Mouse (Mus musculus): ENCODE measurements around the gene Dap. TPM values are rescaled to one million over a fixed set of nuclear protein-coding genes. Genes with fewer than 3 reads are reported as not detected.
A peak's percentile ranks its signal among the peaks of the same experiment; 100 is the strongest.

Dap gene
- polyA plus RNA-seq, 1 experiment: 145 TPM

GRCm38 (mm10) chr15:31315630-31316231 is 91.6 kb downstream of the Dap start:
- 15% methylated on average over 5 of the region's 5 CpGs for WGBS
- peaks cover 7% of the 10 kb centered on the region; the same call in 1 of the 2 replicates for H3K27me3 ChIP-seq (ENCODE audit: control insufficient read depth, insufficient read depth, low read length)
- H3K4me1 ChIP-seq (ENCODE audit: control insufficient read depth, insufficient read depth, insufficient read length, low read length): no peaks in the 10 kb centered on the region
- TF ChIP-seq POLR2A (IDR thresholded peaks at IDR 0.05; ENCODE audit: low read depth, low read length): no peak
- TF ChIP-seq CTCF (IDR thresholded peaks at IDR 0.05; ENCODE audit: extremely low read depth, insufficient read length, insufficient replicate concordance, low read depth, low read length): peak; percentile 63; the same call in 1 of the 2 replicates
- H3K4me3 ChIP-seq (ENCODE audit: low read depth, low read length): no peak overlapping the region
- no peak overlapping the region for H3K27ac ChIP-seq (ENCODE audit: insufficient read depth, low read depth, low read length)
- H3K36me3 ChIP-seq (ENCODE audit: control insufficient read depth, insufficient read depth, low read length): no peaks in the 10 kb centered on the region

- H3K36me3 ChIP-seq (ENCODE audit: control insufficient read depth, insufficient read depth, low read length): no peaks in the 10 kb centered on the region
- H3K27me3 ChIP-seq (ENCODE audit: control insufficient read depth, insufficient read depth, low read length): peaks cover 3% of the 10 kb centered on the region; the same call in 1 of the 2 replicates
- no peak overlapping the region for H3K27ac ChIP-seq (ENCODE audit: insufficient read depth, low read depth, low read length)
- TF ChIP-seq CTCF (IDR thresholded peaks at IDR 0.05; ENCODE audit: extremely low read depth, insufficient read length, insufficient replicate concordance, low read depth, low read length) (no peak), POLR2A (IDR thresholded peaks at IDR 0.05; ENCODE audit: low read depth, low read length) (no peak)
- no peak overlapping the region for H3K4me3 ChIP-seq (ENCODE audit: low read depth, low read length)
- H3K4me1 ChIP-seq (ENCODE audit: control insufficient read depth, insufficient read depth, insufficient read length, low read length): no peaks in the 10 kb centered on the region
- 77% methylated on average over 3 of the region's 3 CpGs for WGBS
Measured at GRCm38 (mm10) chr15:31317056-31317805, 93.1 kb downstream of the Dap start.

- 36% methylated on average over 6 of the region's 6 CpGs for WGBS
- no peaks in the 10 kb centered on the region for H3K4me1 ChIP-seq (ENCODE audit: control insufficient read depth, insufficient read depth, insufficient read length, low read length)
- no peak overlapping the region for H3K27ac ChIP-seq (ENCODE audit: insufficient read depth, low read depth, low read length)
- TF ChIP-seq CTCF (IDR thresholded peaks at IDR 0.05; ENCODE audit: extremely low read depth, insufficient read length, insufficient replicate concordance, low read depth, low read length): no peak
- TF ChIP-seq POLR2A (IDR thresholded peaks at IDR 0.05; ENCODE audit: low read depth, low read length): no peak
- 0 out of 2 replicates have a peak, but pooled peaks cover 3% of the 10 kb centered on the region for H3K27me3 ChIP-seq (ENCODE audit: control insufficient read depth, insufficient read depth, low read length)
- H3K4me3 ChIP-seq (ENCODE audit: low read depth, low read length): no peak overlapping the region
- no peaks in the 10 kb centered on the region for H3K36me3 ChIP-seq (ENCODE audit: control insufficient read depth, insufficient read depth, low read length)
Measured at GRCm38 (mm10) chr15:31318158-31318955, 94.2 kb downstream of the Dap start.

GRCm38 (mm10) chr15:31319046-31319445 is 94.9 kb downstream of the Dap start:
- Histone ChIP-seq H3K27me3 (ENCODE audit: control insufficient read depth, insufficient read depth, low read length) (0 out of 2 replicates have a peak, but pooled peaks cover 3% of the 10 kb centered on the region), H3K27ac (ENCODE audit: insufficient read depth, low read depth, low read length) (no peak overlapping the region), H3K4me3 (ENCODE audit: low read depth, low read length) (no peak overlapping the region), H3K36me3 (ENCODE audit: control insufficient read depth, insufficient read depth, low read length) (no peaks in the 10 kb centered on the region), H3K4me1 (ENCODE audit: control insufficient read depth, insufficient read depth, insufficient read length, low read length) (no peaks in the 10 kb centered on the region)
- TF ChIP-seq POLR2A (IDR thresholded peaks at IDR 0.05; ENCODE audit: low read depth, low read length): no peak
- TF ChIP-seq CTCF (IDR thresholded peaks at IDR 0.05; ENCODE audit: extremely low read depth, insufficient read length, insufficient replicate concordance, low read depth, low read length): no peak
- 61% methylated on average over 4 of the region's 4 CpGs for WGBS

- no peak overlapping the region for H3K27ac ChIP-seq (ENCODE audit: insufficient read depth, low read depth, low read length)
- no peaks in the 10 kb centered on the region for H3K36me3 ChIP-seq (ENCODE audit: control insufficient read depth, insufficient read depth, low read length)
- H3K4me3 ChIP-seq (ENCODE audit: low read depth, low read length): no peak overlapping the region
- 0 out of 2 replicates have a peak, but pooled peaks cover 3% of the 10 kb centered on the region for H3K27me3 ChIP-seq (ENCODE audit: control insufficient read depth, insufficient read depth, low read length)
- H3K4me1 ChIP-seq (ENCODE audit: control insufficient read depth, insufficient read depth, insufficient read length, low read length): no peaks in the 10 kb centered on the region
- 57% methylated on average over 12 of the region's 12 CpGs for WGBS
- no peak for TF ChIP-seq CTCF (IDR thresholded peaks at IDR 0.05; ENCODE audit: extremely low read depth, insufficient read length, insufficient replicate concordance, low read depth, low read length)
- no peak for TF ChIP-seq POLR2A (IDR thresholded peaks at IDR 0.05; ENCODE audit: low read depth, low read length)
Measured at GRCm38 (mm10) chr15:31320598-31321377, 96.7 kb downstream of the Dap start.

- H3K27ac ChIP-seq (ENCODE audit: insufficient read depth, low read depth, low read length): no peak overlapping the region
- no peak overlapping the region for H3K4me3 ChIP-seq (ENCODE audit: low read depth, low read length)
- no peaks in the 10 kb centered on the region for H3K4me1 ChIP-seq (ENCODE audit: control insufficient read depth, insufficient read depth, insufficient read length, low read length)
- WGBS: 81% methylated on average over 4 of the region's 4 CpGs
- H3K36me3 ChIP-seq (ENCODE audit: control insufficient read depth, insufficient read depth, low read length): no peaks in the 10 kb centered on the region
- peaks cover 3% of the 10 kb centered on the region; the same call in 1 of the 2 replicates for H3K27me3 ChIP-seq (ENCODE audit: control insufficient read depth, insufficient read depth, low read length)
- TF ChIP-seq POLR2A (IDR thresholded peaks at IDR 0.05; ENCODE audit: low read depth, low read length): no peak
- TF ChIP-seq CTCF (IDR thresholded peaks at IDR 0.05; ENCODE audit: extremely low read depth, insufficient read length, insufficient replicate concordance, low read depth, low read length): peak; percentile 27; the same call in 1 of the 2 replicates
Measured at GRCm38 (mm10) chr15:31323684-31324083, 99.6 kb downstream of the Dap start.

Other genes starting within 250 kb of the Dap start
- 0.52 and 0.65 TPM in 2 replicates for gene Ankrd33b, start 143.4 kb downstream of the Dap start, polyA plus RNA-seq (2012; rRNA removed)
- gene Ropn1l, start 229.4 kb downstream of the Dap start, polyA plus RNA-seq (2012; rRNA removed): 0.22 TPM in 1 of 2 replicates, not detected in the other